Mouse (Mus musculus) 416B (cell line): Measurements from ENCODE around the gene Id3.

Experiments
- DNase-seq: peaks from one replicate; pipeline ENCODE4 v3.0.0; 2011; ENCODE audit warnings: low read depth

Id3 gene

DNA sequence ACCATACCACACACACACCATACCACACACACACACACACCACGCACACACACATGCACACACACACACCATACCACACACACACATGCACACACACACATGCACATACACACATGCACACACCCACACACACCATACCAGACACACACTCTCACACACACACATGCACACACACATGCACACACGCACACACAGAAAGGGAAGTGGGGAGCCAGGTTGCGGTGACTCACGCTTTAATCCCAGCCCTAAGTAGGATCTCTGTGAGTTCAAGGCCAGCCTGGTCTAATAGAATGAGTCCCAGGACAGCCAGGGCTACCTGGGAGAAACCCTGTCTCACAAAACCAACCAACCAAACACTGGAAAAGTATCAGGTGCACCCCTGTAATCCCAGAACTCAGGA is 18.7 kb upstream of the Id3 start:
- DNase-seq = peak; percentile 47

DNA sequence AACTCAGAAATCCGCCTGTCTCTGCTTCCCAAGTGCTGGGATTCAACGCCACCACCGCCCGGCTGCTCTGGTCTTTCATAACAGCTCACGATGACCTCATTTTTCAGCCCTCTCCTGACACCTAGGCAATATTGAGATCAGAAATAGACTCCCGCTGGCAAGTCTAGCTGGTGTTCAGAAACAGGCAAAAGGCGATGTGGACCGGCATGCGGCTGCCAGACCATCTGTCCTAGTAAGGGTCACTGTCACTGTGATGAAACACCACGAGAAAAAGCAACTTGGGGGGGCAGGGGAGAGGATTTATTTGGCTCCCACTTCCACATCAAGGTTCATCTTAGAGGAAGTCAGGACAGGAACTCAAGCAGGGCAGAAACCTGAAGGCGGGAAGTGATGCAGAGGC is 17.8 kb upstream of the Id3 start:
- DNase-seq = no peak

- DNase-seq = no peak
Observed at GRCm38 (mm10) chr4:136126019-136126418, 17.3 kb upstream of the Id3 start.

DNA sequence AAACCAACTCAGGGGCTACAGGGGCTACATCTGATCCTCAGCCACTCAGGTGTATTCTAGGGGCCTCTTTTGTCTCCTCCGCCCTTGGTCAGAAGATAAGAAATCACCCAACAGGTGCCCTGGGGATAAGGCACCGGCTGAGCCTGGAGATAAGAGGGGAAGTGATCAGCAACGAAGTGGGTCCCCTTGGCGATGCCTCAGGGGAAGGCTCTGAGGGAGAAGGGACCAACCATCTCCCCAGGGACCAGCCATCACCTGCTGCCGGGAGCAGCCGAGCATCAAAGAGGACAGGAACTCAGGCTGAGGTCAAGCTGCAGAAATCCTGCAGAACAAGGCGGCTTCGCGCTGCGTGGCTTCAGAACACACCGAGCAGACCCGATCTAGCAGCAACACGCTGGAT is 15.6 kb upstream of the Id3 start:
- DNase-seq = no peak

GRCm38 (mm10) chr4:136129842-136130241 is 13.5 kb upstream of the Id3 start:
- no peak for DNase-seq

DNA sequence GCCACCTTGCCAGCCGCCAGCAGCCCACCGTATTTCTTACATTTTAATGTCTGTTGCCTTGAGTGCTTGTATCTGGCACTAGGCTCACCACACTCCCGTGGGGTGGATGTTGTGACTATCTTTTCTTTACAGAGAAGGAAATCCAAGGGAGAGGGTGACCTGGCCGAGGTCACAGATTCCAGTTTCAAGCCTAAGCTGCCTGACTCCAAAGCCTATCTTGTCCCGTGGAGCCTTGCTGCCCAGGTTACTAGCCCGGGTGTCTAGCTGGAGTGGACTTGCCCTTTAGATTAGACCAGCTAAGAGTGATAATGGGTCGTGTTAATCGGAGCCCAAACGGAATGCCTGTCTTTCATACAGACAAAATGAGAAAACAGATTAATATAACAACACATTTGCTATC is 9.5 kb upstream of the Id3 start:
- no peak for DNase-seq

DNA sequence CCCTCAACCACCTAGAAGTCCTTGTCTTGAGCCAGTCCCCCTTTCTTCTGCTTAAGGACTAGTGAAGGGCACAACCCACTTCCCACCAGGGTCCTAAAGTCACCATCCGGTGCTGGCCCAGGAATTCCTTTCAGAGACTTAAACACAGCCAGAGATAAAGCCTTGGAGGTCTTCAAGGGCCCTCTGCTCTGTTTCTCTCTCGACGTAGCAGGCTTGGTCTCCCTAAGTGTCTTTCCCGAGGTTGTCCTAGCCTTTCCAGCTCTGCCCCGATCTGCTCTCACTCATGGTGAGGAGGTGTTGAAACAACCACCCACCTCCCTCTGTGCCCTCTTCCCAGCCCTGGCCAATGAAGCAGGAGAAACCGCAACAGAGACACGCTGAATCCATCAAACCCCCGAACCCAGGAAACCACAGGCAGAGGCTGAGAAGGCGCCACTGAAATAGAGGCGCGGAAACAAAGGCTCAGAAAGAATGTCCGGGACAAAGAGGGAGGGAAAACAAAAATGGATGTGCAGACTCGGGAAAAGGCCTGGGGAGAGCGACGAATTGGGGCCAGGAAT is 8.8 kb upstream of the Id3 start:
- DNase-seq = no peak

GRCm38 (mm10) chr4:136134978-136135873 is 8.1 kb upstream of the Id3 start:
- no peak for DNase-seq

DNA sequence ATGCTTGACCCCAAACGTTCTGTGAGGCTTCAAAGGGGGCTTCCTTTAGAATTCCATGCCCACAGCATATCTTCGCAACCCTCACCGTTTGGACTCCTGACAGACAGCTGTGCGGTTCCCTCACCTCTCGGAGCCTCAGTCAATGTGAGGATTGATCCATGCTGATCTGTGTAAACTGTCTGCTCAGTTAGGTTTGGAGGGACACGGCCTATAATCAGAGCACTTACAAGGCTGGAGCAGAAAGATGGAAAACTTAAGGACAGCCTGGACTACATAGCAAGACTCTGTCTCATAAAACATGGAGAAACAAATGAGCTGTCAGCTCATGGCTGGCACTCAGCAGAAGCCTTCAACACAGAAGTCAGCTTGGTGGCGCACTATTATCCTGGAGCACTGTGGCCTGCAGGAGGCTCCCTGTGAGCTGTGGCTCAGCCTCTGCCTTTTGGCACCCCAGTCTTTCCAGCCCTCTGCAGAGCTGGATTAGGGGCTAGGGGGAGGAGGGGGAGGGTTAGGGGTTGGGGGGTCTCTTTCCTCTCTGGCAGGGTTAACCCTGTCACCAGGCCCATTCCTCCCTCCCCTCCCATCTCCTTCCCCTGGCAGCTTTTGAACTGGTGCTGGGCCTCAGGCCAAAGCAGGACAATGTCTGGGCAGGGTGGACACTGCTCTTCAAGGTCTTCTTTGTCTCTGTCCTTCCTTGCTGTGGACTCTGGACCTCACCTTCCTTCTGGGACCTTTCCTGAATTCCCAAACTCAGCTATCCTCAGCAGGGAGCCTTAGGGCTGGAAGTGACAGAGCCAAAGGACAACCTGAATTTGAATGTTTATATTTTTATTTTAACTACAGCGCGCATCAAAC is 7.2 kb upstream of the Id3 start:
- no peak for DNase-seq

DNA sequence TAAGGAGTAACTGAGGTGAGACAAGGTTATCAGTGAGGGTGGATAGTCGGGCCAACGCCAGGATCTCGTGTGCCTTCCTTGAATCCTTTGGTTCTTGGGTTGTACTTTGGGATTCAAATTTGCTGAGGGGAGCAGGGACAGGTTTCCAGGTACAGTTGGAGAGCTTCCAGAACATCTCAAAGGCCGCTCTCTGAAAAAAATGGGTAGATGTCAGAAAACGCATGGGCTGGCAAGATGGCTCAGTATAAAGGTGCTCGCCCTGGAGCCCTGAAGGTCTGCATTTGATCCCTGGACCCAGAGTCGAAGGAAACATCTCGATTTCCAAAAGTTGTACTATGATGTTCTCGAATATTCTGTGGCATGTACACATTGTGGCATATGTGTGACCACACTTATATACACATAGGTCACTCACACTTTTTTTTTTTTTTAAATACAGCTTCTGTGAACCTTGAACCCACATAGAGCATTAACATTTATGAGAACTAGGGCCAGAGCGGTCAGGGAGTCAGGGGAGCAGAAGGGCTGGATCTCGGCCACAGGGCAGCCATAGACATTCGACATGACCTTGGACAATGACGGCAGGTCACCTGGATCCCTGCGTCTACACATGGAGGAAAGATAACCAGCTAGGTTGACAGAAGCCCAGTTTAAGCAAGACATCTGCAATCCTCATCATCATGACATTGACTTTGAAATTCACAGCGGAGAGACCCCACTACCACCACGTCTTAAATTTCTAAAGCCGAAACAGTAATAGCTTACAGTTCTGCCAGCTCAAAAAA is 3.8 kb upstream of the Id3 start:
- DNase-seq = no peak

GRCm38 (mm10) chr4:136140327-136141250 is 2.7 kb upstream of the Id3 start:
- peak; percentile 80 for DNase-seq

GRCm38 (mm10) chr4:136142267-136143192 is 767 bp upstream of the Id3 start:
- DNase-seq = no peak

- DNase-seq = no peak
Observed at GRCm38 (mm10) chr4:136144126-136144926, 1.0 kb downstream of the Id3 start.

- DNase-seq = no peak
Observed at GRCm38 (mm10) chr4:136144927-136145292, 1.6 kb downstream of the Id3 start.

GRCm38 (mm10) chr4:136145362-136145885 is 2.1 kb downstream of the Id3 start:
- no peak for DNase-seq

DNA sequence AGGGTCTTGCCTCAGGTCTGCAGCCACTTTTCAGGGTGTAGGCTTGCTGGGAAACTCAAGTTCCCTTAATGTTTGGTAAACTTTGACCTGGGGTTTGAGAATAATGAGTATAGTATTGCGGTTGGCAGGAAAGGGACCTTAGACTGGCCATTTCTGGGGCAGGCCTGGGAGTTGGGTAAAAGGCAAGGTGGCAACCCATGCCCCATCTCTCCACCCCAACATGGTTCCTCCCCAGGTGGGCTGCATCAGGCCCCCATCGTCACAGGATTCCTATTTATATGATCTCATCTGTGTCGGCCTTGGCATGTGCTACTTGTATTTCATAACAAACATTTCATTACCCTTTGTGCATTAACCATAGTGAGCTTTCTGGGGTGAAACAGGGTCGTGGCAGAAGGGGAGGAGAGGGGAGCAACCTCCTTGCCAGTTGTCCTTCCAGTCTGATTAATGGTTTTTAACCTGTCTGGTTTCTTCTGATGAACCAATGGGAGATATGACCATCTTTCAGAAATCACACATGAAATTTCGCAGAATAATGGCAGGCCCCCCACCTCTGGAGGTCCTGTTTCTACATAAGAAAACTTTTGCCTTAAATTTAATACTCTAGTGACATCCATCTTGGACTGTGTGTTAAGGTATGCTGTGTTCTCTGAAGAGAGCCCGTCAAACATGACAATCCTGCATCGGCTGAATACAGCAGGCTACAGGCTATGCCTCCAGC is 2.9 kb downstream of the Id3 start:
- no peak for DNase-seq

GRCm38 (mm10) chr4:136146712-136147154 is 3.4 kb downstream of the Id3 start:
- no peak for DNase-seq
